Mouse (Mus musculus) intestine, postnatal 0 days (tissue): ENCODE measurements around the gene Trio. TPM values are rescaled to one million over a fixed set of nuclear protein-coding genes. Genes with fewer than 3 reads are reported as not detected.

Source experiments
- ATAC-seq: fragments of 200-750 bp; cut with Nextera tagmentation; 2 replicates; pipeline ENCODE4 v1.8.0; 2017; ENCODE audit warnings: mild to moderate bottlenecking, moderate TSS enrichment, moderate library complexity
- H3K27ac ChIP-seq: fragments of 300-500 bp; sonication (generic); 2 replicates; pipeline ENCODE4 v1.5.1; 2014; ENCODE audit warnings: mild to moderate bottlenecking, low read depth, low read length, moderate library complexity
- H3K27me3 ChIP-seq: fragments of 300-500 bp; sonication (generic); replicated peaks from 2 replicates; pipeline ENCODE4 v1.6.1; 2014; ENCODE audit warnings: low read length, mixed read lengths; ENCODE audit not compliant: control insufficient read depth, insufficient read depth
- H3K36me3 ChIP-seq: fragments of 300-500 bp; sonication (generic); 2 replicates; pipeline ENCODE4 v1.6.1; 2014; ENCODE audit warnings: mild to moderate bottlenecking, moderate library complexity; ENCODE audit not compliant: control insufficient read depth, insufficient read depth
- H3K4me1 ChIP-seq: fragments of 300-500 bp; sonication (generic); replicated peaks from 2 replicates; pipeline ENCODE4 v1.6.1; 2014; ENCODE audit warnings: antibody characterized with exemption, low read length, mixed read lengths; ENCODE audit not compliant: control insufficient read depth, insufficient read depth
- H3K4me2 ChIP-seq: fragments of 300-500 bp; sonication (generic); replicated peaks from 2 replicates; pipeline ENCODE4 v1.6.1; 2014; ENCODE audit warnings: low read depth, mild to moderate bottlenecking, moderate library complexity
- H3K4me3 ChIP-seq: fragments of 300-500 bp; sonication (generic); 2 replicates; pipeline ENCODE4 v1.5.1; 2014; ENCODE audit warnings: low read depth, low read length
- H3K9ac ChIP-seq: fragments of 300-500 bp; sonication (generic); 2 replicates; pipeline ENCODE4 v1.6.1; 2014; ENCODE audit warnings: mild to moderate bottlenecking, low read depth, low read length
- H3K9me3 ChIP-seq: fragments of 300-500 bp; sonication (generic); 2 replicates; pipeline ENCODE4 v1.6.1; 2016; ENCODE audit warnings: mixed run types; ENCODE audit not compliant: control insufficient read depth
- CTCF ChIP-seq: sonication (generic); IDR thresholded peaks from 2 replicates; pipeline ENCODE4 v1.5.1; 2016; ENCODE audit warnings: low read depth, mild to moderate bottlenecking, control low read depth, antibody characterized with exemption, moderate library complexity
- WGBS: fragments of 180-500 bp; shearing (Covaris S2); extraction: QIAGEN DNeasy Blood & Tissue Kit; methylation state at CpG from one replicate; pipeline ENCODE4 v1.1.7; 2014; 5-methylcytosine and 5-hydroxymethylcytosine counted together
- polyA plus RNA-seq: library from polyadenylated mRNA; unstranded; fragments of >200 nt; fragmentation: Nextera tagmentation; extraction: Ambion mirVana; gene quantifications from 2 replicates; pipeline ENCODE4 v1.2.1, GENCODE M21; 2015

The Trio gene
- polyA plus RNA-seq, 1 experiment from 2014 or later = 10.0 TPM

- Histone ChIP-seq H3K4me2 (no peak overlapping the region), H3K27ac (no peak overlapping the region), H3K9me3 (no peaks in the 10 kb centered on the region), H3K9ac (no peak overlapping the region), H3K4me3 (no peak overlapping the region), H3K4me1 (no peaks in the 10 kb centered on the region), H3K27me3 (no peaks in the 10 kb centered on the region), H3K36me3 (no peaks in the 10 kb centered on the region)
- TF ChIP-seq CTCF = no peak
- no peak for ATAC-seq
- 78% methylated on average over 2 of the region's 2 CpGs for WGBS
These were observed 40.8 kb upstream of the Trio start for GRCm38 (mm10) chr15:28066468-28066867.

- no peaks in the 10 kb centered on the region for H3K9me3 ChIP-seq
- ATAC-seq = no peak
- 78% methylated on average over 5 of the region's 5 CpGs for WGBS
These were observed 39.9 kb upstream of the Trio start for GRCm38 (mm10) chr15:28065572-28065971.

DNA sequence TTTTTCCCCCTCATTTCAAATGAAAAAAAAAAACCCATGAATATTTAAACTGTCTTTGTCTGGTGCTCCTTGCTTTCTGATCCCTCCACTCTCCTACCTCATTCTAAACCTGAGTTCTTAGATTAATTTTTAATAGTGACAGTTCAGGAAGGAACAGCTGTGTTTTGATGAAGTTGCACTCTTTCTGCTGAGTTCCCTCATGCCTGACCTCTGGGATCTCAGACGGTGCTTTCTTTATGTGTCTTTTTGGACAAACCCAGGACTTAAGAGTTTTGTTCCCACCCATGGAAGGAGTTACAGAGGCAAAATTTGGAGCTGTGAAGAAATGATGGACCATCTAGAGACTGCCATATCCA, 39.1 kb upstream of the Trio start:
- WGBS = 54% methylated on average over 1 of the region's 1 CpGs
- no peaks in the 10 kb centered on the region for H3K27me3 ChIP-seq
- H3K9ac ChIP-seq = no peak overlapping the region
- TF ChIP-seq CTCF = no peak
- no peak overlapping the region for H3K27ac ChIP-seq
- no peak for ATAC-seq
- no peaks in the 10 kb centered on the region for H3K36me3 ChIP-seq
- no peaks in the 10 kb centered on the region for H3K9me3 ChIP-seq
- H3K4me2 ChIP-seq = no peak overlapping the region
- no peaks in the 10 kb centered on the region for H3K4me1 ChIP-seq
- no peak overlapping the region for H3K4me3 ChIP-seq

More at GRCm38 (mm10) chr15:28065572-28065971, 39.9 kb upstream of the Trio start:
- TF ChIP-seq CTCF = no peak
- no peak overlapping the region for H3K4me3 ChIP-seq
- H3K4me2 ChIP-seq = no peak overlapping the region
- no peaks in the 10 kb centered on the region for H3K36me3 ChIP-seq
- H3K27me3 ChIP-seq = no peaks in the 10 kb centered on the region
- no peak overlapping the region for H3K9ac ChIP-seq
- H3K4me1 ChIP-seq = no peaks in the 10 kb centered on the region
- H3K27ac ChIP-seq = no peak overlapping the region

DNA sequence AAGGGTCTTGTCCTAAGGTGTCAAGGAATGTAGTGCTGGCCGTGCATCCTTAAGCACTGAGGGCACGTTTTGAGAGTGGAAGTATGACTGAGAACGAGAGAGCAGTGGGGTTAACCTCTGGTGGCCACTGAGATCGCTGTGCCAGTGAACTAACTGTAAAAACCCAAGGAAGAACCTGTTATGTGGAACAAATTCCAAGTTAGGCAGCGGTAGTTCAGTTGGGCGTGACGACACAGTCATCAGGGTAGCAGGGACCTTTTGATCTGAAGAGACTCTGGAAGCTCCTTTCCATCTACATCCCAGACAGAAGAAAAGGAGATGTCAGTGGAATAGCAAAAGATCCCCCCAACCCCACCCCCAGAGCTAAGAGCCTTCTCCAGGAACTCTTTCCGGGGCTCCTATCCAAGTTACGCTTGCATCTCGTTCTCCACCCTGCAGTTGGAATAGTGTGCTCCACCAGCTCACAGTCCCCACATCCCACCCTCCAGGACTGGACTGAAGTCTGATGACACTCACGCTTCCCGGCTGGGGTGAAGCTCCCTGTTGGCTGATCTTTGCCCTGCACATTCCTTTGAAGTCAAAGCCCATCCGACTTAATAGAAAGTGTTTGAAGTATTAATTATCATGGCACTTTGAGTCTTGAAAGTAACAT, 38.6 kb upstream of the Trio start:
- no peak overlapping the region for H3K27ac ChIP-seq
- H3K36me3 ChIP-seq = no peaks in the 10 kb centered on the region
- H3K9me3 ChIP-seq = no peaks in the 10 kb centered on the region
- H3K4me3 ChIP-seq = no peak overlapping the region
- 74% methylated on average over 13 of the region's 13 CpGs for WGBS
- no peaks in the 10 kb centered on the region for H3K27me3 ChIP-seq
- H3K9ac ChIP-seq = no peak overlapping the region
- H3K4me2 ChIP-seq = no peak overlapping the region
- H3K4me1 ChIP-seq = no peaks in the 10 kb centered on the region
- no peak for ATAC-seq
- no peak for TF ChIP-seq CTCF

GRCm38 (mm10) chr15:28063466-28063865, 37.8 kb upstream of the Trio start:
- Histone ChIP-seq H3K36me3 (no peaks in the 10 kb centered on the region), H3K9ac (no peak overlapping the region), H3K9me3 (no peaks in the 10 kb centered on the region), H3K27ac (no peak overlapping the region), H3K4me1 (no peaks in the 10 kb centered on the region), H3K4me2 (no peak overlapping the region), H3K4me3 (no peak overlapping the region), H3K27me3 (no peaks in the 10 kb centered on the region)
- ATAC-seq = no peak
- 91% methylated on average over 2 of the region's 2 CpGs for WGBS
- no peak for TF ChIP-seq CTCF

GRCm38 (mm10) chr15:28062016-28062415, 36.4 kb upstream of the Trio start:
- Histone ChIP-seq H3K9me3 (no peaks in the 10 kb centered on the region), H3K4me2 (no peak overlapping the region), H3K4me1 (no peaks in the 10 kb centered on the region), H3K36me3 (no peaks in the 10 kb centered on the region), H3K27ac (no peak overlapping the region), H3K9ac (no peak overlapping the region), H3K27me3 (no peaks in the 10 kb centered on the region), H3K4me3 (no peak overlapping the region)
- no peak for TF ChIP-seq CTCF
- ATAC-seq = no peak
- 97% methylated on average over 3 of the region's 3 CpGs for WGBS

- 85% methylated on average over 5 of the region's 5 CpGs for WGBS
- Histone ChIP-seq H3K4me2 (no peak overlapping the region), H3K27ac (no peak overlapping the region), H3K4me3 (no peak overlapping the region), H3K9me3 (no peaks in the 10 kb centered on the region), H3K4me1 (no peaks in the 10 kb centered on the region), H3K27me3 (no peaks in the 10 kb centered on the region), H3K9ac (no peak overlapping the region), H3K36me3 (no peaks in the 10 kb centered on the region)
- ATAC-seq = no peak
- TF ChIP-seq CTCF = no peak
These were observed 35.3 kb upstream of the Trio start for GRCm38 (mm10) chr15:28060977-28061376.
